Mouse (Mus musculus) CH12.LX (cell line): ENCODE results near the gene Fam217b. TPM values are rescaled to one million over a fixed set of nuclear protein-coding genes. Genes with fewer than 3 reads are reported as not detected.

Source experiments
- DNase-seq: peaks from one replicate; pipeline ENCODE4 v3.0.0-alpha.2; 2013; ENCODE audit errors: extremely low read depth
- H3K27ac ChIP-seq: 2 replicates; pipeline ENCODE4 v1.5.1; 2012; ENCODE audit warnings: low read depth, mild to moderate bottlenecking, control low read depth, moderate library complexity; ENCODE audit not compliant: insufficient read depth
- H3K27me3 ChIP-seq: replicated peaks from 2 replicates; pipeline ENCODE3; 2012; ENCODE audit warnings: inconsistent platforms
- H3K36me3 ChIP-seq, 2 experiments: replicated peaks in 1 of 2; 2 replicates each; pipeline versions ENCODE3 to v1.6.1; 2012; ENCODE audit warnings: inconsistent platforms in 1 of 2, low read length in 1 of 2, mild to moderate bottlenecking in 1 of 2, mixed read lengths in 1 of 2, moderate library complexity in 1 of 2; ENCODE audit not compliant: control insufficient read depth in 1 of 2, insufficient read depth in 1 of 2
- H3K4me1 ChIP-seq, 2 experiments: 2 replicates each; pipeline ENCODE4 v1.6.1; 2012; ENCODE audit warnings: inconsistent platforms in 1 of 2, moderate library complexity in 1 of 2; ENCODE audit not compliant: insufficient read depth in 2 of 2, control insufficient read depth in 1 of 2
- H3K4me2 ChIP-seq: 2 replicates; pipeline ENCODE4 v1.6.1; 2012; ENCODE audit warnings: low read depth, mild to moderate bottlenecking, control low read depth; ENCODE audit not compliant: poor library complexity, insufficient read depth, severe bottlenecking
- H3K4me3 ChIP-seq, 3 experiments: fragments of 150-350 bp in 1 of 3; sonication (generic) in 1 of 3; replicated peaks in 1 of 3; 2 replicates each; pipeline versions ENCODE3 to v1.5.1; 2011 to 2012; ENCODE audit warnings: low read depth in 2 of 3, low read length in 2 of 3, mild to moderate bottlenecking in 2 of 3, moderate library complexity in 2 of 3, control low read depth in 1 of 3, improper control_type of control experiment in 1 of 3, inconsistent platforms in 1 of 3, mixed read lengths in 1 of 3; ENCODE audit not compliant: poor library complexity in 1 of 3
- H3K79me2 ChIP-seq: replicated peaks from 2 replicates; pipeline ENCODE4 v1.6.1; 2012; ENCODE audit warnings: mild to moderate bottlenecking, moderate library complexity; ENCODE audit not compliant: control insufficient read depth, poor library complexity, insufficient read depth, severe bottlenecking; ENCODE audit errors: extremely low read depth
- H3K9ac ChIP-seq: 2 replicates; pipeline ENCODE4 v1.6.1; 2012; ENCODE audit warnings: low read depth, mild to moderate bottlenecking, control low read depth, moderate library complexity; ENCODE audit not compliant: insufficient read depth
- H3K9me3 ChIP-seq: replicated peaks from 2 replicates; pipeline ENCODE3; 2012; ENCODE audit warnings: low read length, inconsistent platforms, mixed read lengths
- BHLHE40 ChIP-seq: IDR thresholded peaks from 2 replicates; pipeline ENCODE4 v1.6.1; 2011; ENCODE audit warnings: mild to moderate bottlenecking, low read depth, low read length, improper control_type of control experiment
- EP300 ChIP-seq: IDR thresholded peaks from 2 replicates; pipeline ENCODE4 v1.6.1; 2011; ENCODE audit warnings: low read length, improper control_type of control experiment
- MXI1 ChIP-seq: IDR thresholded peaks from 2 replicates; pipeline ENCODE4 v1.6.1; 2011; ENCODE audit warnings: mild to moderate bottlenecking, low read depth, low read length, improper control_type of control experiment
- MYC ChIP-seq: IDR thresholded peaks from 2 replicates; pipeline ENCODE4 v1.6.1; 2011; ENCODE audit warnings: low read depth, mild to moderate bottlenecking, improper control_type of control experiment, low read length
- NELFE ChIP-seq: IDR thresholded peaks from 2 replicates; pipeline ENCODE4 v1.6.1; 2011; ENCODE audit warnings: low read depth, low read length, improper control_type of control experiment
- PAX5 ChIP-seq: IDR thresholded peaks from 2 replicates; pipeline ENCODE4 v1.6.1; 2012; ENCODE audit warnings: low read length, inconsistent platforms, mixed read lengths
- POLR2AphosphoS2 ChIP-seq: IDR thresholded peaks from 2 replicates; pipeline ENCODE4 v1.6.1; 2011; ENCODE audit warnings: low read depth, low read length, improper control_type of control experiment
- RAD21 ChIP-seq: IDR thresholded peaks from 2 replicates; pipeline ENCODE4 v1.6.1; 2011; ENCODE audit warnings: low read depth, mild to moderate bottlenecking, low read length, improper control_type of control experiment, moderate library complexity
- SIN3A ChIP-seq: IDR thresholded peaks from 2 replicates; pipeline ENCODE4 v1.6.1; 2012; ENCODE audit warnings: low read length, improper control_type of control experiment, inconsistent platforms
- SMC3 ChIP-seq: IDR thresholded peaks from 2 replicates; pipeline ENCODE4 v1.6.1; 2011; ENCODE audit warnings: low read depth, low read length, improper control_type of control experiment
- TBP ChIP-seq: conservative IDR thresholded peaks from 2 replicates; pipeline ENCODE4 v1.6.1; 2011; ENCODE audit warnings: low read depth, low read length, improper control_type of control experiment
- TCF12 ChIP-seq: IDR thresholded peaks from 2 replicates; pipeline ENCODE4 v1.6.1; 2014; ENCODE audit warnings: low read depth, mild to moderate bottlenecking, inconsistent platforms, low read length, improper control_type of control experiment
- UBTF ChIP-seq: IDR thresholded peaks from 2 replicates; pipeline ENCODE4 v1.6.1; 2012; ENCODE audit warnings: low read depth, mild to moderate bottlenecking, inconsistent platforms, low read length, improper control_type of control experiment, moderate library complexity
- ZKSCAN1 ChIP-seq: IDR thresholded peaks from 2 replicates; pipeline ENCODE4 v1.6.1; 2012; ENCODE audit warnings: low read depth, inconsistent platforms, low read length, improper control_type of control experiment, borderline replicate concordance
- ZMIZ1 ChIP-seq: IDR thresholded peaks from 2 replicates; pipeline ENCODE4 v1.6.1; 2012; ENCODE audit warnings: low read depth, mild to moderate bottlenecking, inconsistent platforms, low read length, improper control_type of control experiment
- ZNF384 ChIP-seq: IDR thresholded peaks from 2 replicates; pipeline ENCODE4 v1.6.1; 2012; ENCODE audit warnings: low read depth, low read length, improper control_type of control experiment, inconsistent platforms
- dilution Hi-C: fragments of 300-500 bp; cut with MboI; formaldehyde crosslinking; loops from 2 replicates; pipeline ENCODE4 v1.14.3; 2020; ENCODE audit warnings: low sequenced_read_pairs; ENCODE audit not compliant: extremely low pct_unique_long_range_greater_than_20kb, extremely low pct_ligation_motif_present
- in situ Hi-C: fragments of 300-500 bp; cut with MboI; formaldehyde crosslinking; loops from 3 replicates; pipeline ENCODE4 v1.14.3; 2019; ENCODE audit warnings: low sequenced_read_pairs, low pct_ligation_motif_present, low pct_unique_long_range_greater_than_20kb, mixed read lengths
- polyA plus RNA-seq: library from polyadenylated mRNA; unstranded; fragments of >175 nt; gene quantifications from 2 replicates; pipeline ENCODE4 v1.2.1, GENCODE M21; 2012; ENCODE audit warnings: low read depth; ENCODE audit not compliant: insufficient read length
- total RNA-seq, 2 experiments: library from RNA; depleted of rRNA; stranded (reverse); fragments of 300-350 nt in 1 of 2; fragments of >200 nt in 1 of 2; gene quantifications; 2 replicates each; pipeline ENCODE4 v1.2.3; 2012 to 2014

Fam217b gene
- total and polyA plus RNA-seq, 3 experiments, result 0.05 to 0.08 TPM; not detected in 1

- Histone ChIP-seq H3K27ac (no peak overlapping the region), H3K4me1 (no peaks in the 10 kb centered on the region), H3K27me3 (peaks cover 6% of the 10 kb centered on the region), H3K36me3 (no peaks in the 10 kb centered on the region), H3K9me3 (no peaks in the 10 kb centered on the region), H3K4me2 (no peak overlapping the region), H3K9ac (no peak overlapping the region), H3K79me2 (no peaks in the 10 kb centered on the region), H3K4me3 (no peak overlapping the region)
- in situ Hi-C loops, result no loop called here
- DNase-seq, result no peak
- dilution Hi-C loops, result no loop called here
- TF ChIP-seq TCF12 (no peak), SIN3A (no peak), EP300 (no peak), MXI1 (no peak), NELFE (no peak), POLR2AphosphoS2 (no peak), UBTF (no peak)
Observed at GRCm38 (mm10) chr2:178450236-178450635, 35.9 kb downstream of the Fam217b start.

DNA sequence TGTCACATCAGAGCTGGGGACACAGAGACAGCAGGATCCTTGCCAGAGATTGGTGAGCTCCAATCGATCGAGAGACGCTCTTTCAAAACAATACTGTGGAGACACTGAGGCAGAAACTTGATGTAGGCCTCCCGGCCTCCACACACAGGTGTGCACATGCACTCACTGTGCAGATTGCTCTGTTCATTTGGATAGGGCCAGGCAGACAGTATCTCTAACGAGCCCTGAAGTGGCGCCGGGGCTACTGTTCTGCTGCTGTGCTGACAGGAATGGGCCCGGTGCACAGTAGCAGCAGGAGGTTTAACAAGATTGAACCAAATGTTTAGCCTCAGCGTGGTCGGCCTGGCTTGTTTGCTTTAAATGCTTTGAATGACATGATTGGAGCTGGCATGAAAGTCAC is 36.6 kb downstream of the Fam217b start:
- H3K9me3 ChIP-seq, result no peaks in the 10 kb centered on the region
- no peak overlapping the region for H3K9ac ChIP-seq
- no peak overlapping the region for H3K4me3 ChIP-seq
- no peaks in the 10 kb centered on the region for H3K4me1 ChIP-seq
- no peaks in the 10 kb centered on the region for H3K79me2 ChIP-seq
- TF ChIP-seq SMC3 (no peak), ZKSCAN1 (no peak), MYC (no peak), PAX5 (no peak), ZMIZ1 (no peak), TBP (no peak), UBTF (no peak), BHLHE40 (no peak), RAD21 (no peak), ZNF384 (no peak)
- in situ Hi-C loops (no loop called here), dilution Hi-C loops (no loop called here)
- peaks cover 10% of the 10 kb centered on the region for H3K27me3 ChIP-seq
- no peak overlapping the region for H3K27ac ChIP-seq
- no peak overlapping the region for H3K4me2 ChIP-seq
- DNase-seq, result no peak
- H3K36me3 ChIP-seq, result no peaks in the 10 kb centered on the region
